Mouse (Mus musculus) Patski (cell line): ENCODE measurements around the gene Fam131c. TPM values are rescaled to one million over a fixed set of nuclear protein-coding genes. Genes with fewer than 3 reads are reported as not detected.

Experiments used
- ATAC-seq: fragments of 100-300 bp; one replicate; pipeline ENCODE4 v1.8.0; 2021
- CTCF ChIA-PET: fragments of 350-600 bp; sonication (Branson Sonifier 250); formaldehyde crosslinking; loops from one replicate; lab custom pipeline; 2022; ENCODE audit warnings: inconsistent platforms; lab: Charles Lee
- POLR2A ChIA-PET: fragments of 350-600 bp; sonication (Branson Sonifier 250); formaldehyde crosslinking; loops from one replicate; lab custom pipeline; 2022; ENCODE audit warnings: antibody characterized with exemption, inconsistent platforms; lab: Charles Lee
- DNase-seq: peaks from one replicate; pipeline ENCODE4 v3.0.0-alpha.2; 2011; ENCODE audit warnings: low read depth, low spot score
- H3K27me3 ChIP-seq: fragments of 371-371 bp; one replicate; pipeline ENCODE4 v1.5.1; 2021
- CTCF ChIP-seq: fragments of 100-300 bp; IDR thresholded peaks from one replicate; pipeline ENCODE4 v1.5.1; 2021
- in situ Hi-C: fragments of 300-500 bp; cut with MboI; formaldehyde crosslinking; loops from 3 replicates; pipeline ENCODE4 v1.11.1; 2018; ENCODE audit warnings: low pct_unique_long_range_greater_than_20kb, mixed read lengths
- polyA plus RNA-seq: library from polyadenylated mRNA; unstranded; gene quantifications from one replicate; pipeline ENCODE4 v1.2.3, GENCODE M21; 2021

The Fam131c gene
- polyA plus RNA-seq, 1 experiment from 2014 or later = 0.60 TPM

- ATAC-seq = no peak
- in situ Hi-C loops = no loop called here
- no peaks in the 10 kb centered on the region for H3K27me3 ChIP-seq
- no peak for TF ChIP-seq CTCF
- POLR2A ChIA-PET = no interaction called here
- CTCF ChIA-PET = interaction anchor here (1.4 to 1.7 kb wide), 2 partner anchors 10 to 16 kb away, joined by 3 to 4 read pairs; no protein-coding TSS in a partner anchor
- DNase-seq = no peak
Observed at GRCm38 (mm10) chr4:141421423-141421822, 53.4 kb downstream of the Fam131c start.

DNA sequence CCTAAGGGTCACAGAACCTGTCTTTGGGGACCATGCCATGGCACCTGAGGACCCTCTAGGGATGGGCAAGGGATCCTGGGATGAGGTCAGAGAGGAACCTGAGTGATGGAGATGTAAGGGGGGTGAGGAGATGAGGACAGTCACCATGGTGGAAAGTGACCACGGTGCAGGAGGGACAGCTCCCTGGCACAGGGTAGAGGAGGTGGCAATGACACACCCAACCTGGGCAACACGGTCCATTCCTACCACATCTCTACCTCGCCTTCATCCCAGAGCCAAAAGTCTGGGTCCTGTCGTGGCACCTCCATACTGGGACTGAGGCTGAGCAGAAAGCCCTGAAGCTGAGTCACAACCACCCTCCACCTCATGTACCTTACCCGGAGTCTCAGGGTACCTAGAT is 54.8 kb downstream of the Fam131c start:
- in situ Hi-C loops = no loop called here
- ChIA-PET POLR2A (no interaction called here), CTCF (interaction anchor here (1.3 kb wide), 1 partner anchor 17 kb away, joined by 3 read pairs; no protein-coding TSS in a partner anchor)
- no peak for TF ChIP-seq CTCF
- ATAC-seq (no peak), DNase-seq (no peak)
- no peaks in the 10 kb centered on the region for H3K27me3 ChIP-seq

- no peaks in the 10 kb centered on the region for H3K27me3 ChIP-seq
- no peak for TF ChIP-seq CTCF
- ChIA-PET CTCF (interaction anchor here (1.3 kb wide), 1 partner anchor 18 kb away, joined by 3 read pairs; no protein-coding TSS in a partner anchor), POLR2A (no interaction called here)
- ATAC-seq (no peak), DNase-seq (no peak)
- in situ Hi-C loops = no loop called here
Observed at GRCm38 (mm10) chr4:141423288-141423687, 55.3 kb downstream of the Fam131c start.

- no peaks in the 10 kb centered on the region for H3K27me3 ChIP-seq
- DNase-seq (no peak), ATAC-seq (no peak)
- POLR2A ChIA-PET = no interaction called here
- CTCF ChIA-PET = no interaction called here
- in situ Hi-C loops = no loop called here
- no peak for TF ChIP-seq CTCF
Observed at GRCm38 (mm10) chr4:141423691-141424431, 55.8 kb downstream of the Fam131c start.

GRCm38 (mm10) chr4:141425484-141426479 is 57.8 kb downstream of the Fam131c start:
- ChIA-PET POLR2A (interaction anchor here (1.0 to 1.4 kb wide), 2 partner anchors 18 to 21 kb away, joined by 3 read pairs; no protein-coding TSS in a partner anchor), CTCF (interaction anchor here (0.9 to 8.1 kb wide), 4 partner anchors 21 to 147 kb away, joined by 3 to 134 read pairs (median 4); no protein-coding TSS in a partner anchor)
- peak; percentile 61 for DNase-seq
- no peak for TF ChIP-seq CTCF
- peak; percentile 70 for ATAC-seq
- no peaks in the 10 kb centered on the region for H3K27me3 ChIP-seq
- in situ Hi-C loops = no loop called here

- TF ChIP-seq CTCF = no peak
- no peak for DNase-seq
- H3K27me3 ChIP-seq = no peaks in the 10 kb centered on the region
- ChIA-PET CTCF (interaction anchor here (0.9 to 8.1 kb wide), 3 partner anchors 22 to 149 kb away, joined by 4 to 134 read pairs (median 4); no protein-coding TSS in a partner anchor), POLR2A (interaction anchor here (3.2 kb wide), 1 partner anchor 21 kb away, joined by 16 read pairs; no protein-coding TSS in a partner anchor)
- in situ Hi-C loops = no loop called here
- ATAC-seq = no peak
Observed at GRCm38 (mm10) chr4:141426796-141427745, 59.1 kb downstream of the Fam131c start.

GRCm38 (mm10) chr4:141427921-141428320 is 59.9 kb downstream of the Fam131c start:
- ChIA-PET CTCF (interaction anchor here (1.2 to 8.1 kb wide), 2 partner anchors 23 to 148 kb away, joined by 4 to 134 read pairs; no protein-coding TSS in a partner anchor), POLR2A (interaction anchor here (3.2 kb wide), 1 partner anchor 21 kb away, joined by 16 read pairs; no protein-coding TSS in a partner anchor)
- H3K27me3 ChIP-seq = no peaks in the 10 kb centered on the region
- no peak for DNase-seq
- no peak for ATAC-seq
- in situ Hi-C loops = no loop called here
- no peak for TF ChIP-seq CTCF

DNA sequence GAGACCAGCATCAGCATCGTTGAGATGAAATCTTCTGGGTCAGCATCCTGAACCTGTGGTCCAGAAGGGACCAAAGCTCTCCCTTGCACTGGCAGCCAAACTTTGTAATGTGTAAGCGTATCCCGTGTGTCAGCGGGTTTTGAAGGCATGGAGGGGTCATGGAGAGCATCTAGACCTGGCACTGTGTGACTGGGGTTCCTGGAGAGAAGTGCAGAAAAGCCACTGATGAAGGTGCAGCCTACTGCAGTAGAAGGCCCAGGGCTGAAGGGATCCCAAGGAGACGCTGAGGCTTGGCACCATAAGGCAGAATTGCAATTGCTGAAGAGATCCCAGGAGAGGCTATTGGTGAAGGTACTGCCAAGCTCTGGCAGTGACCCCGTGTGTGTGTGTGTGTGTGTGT is 61.4 kb downstream of the Fam131c start:
- no peak for ATAC-seq
- POLR2A ChIA-PET = interaction anchor here (3.2 kb wide), 1 partner anchor 23 kb away, joined by 16 read pairs; no protein-coding TSS in a partner anchor
- no peak for DNase-seq
- CTCF ChIA-PET = interaction anchor here (1.1 to 8.1 kb wide), 7 partner anchors 13 to 165 kb away, joined by 3 to 134 read pairs (median 4); partner anchors contain the start of gene Clcnkb
- H3K27me3 ChIP-seq = no peaks in the 10 kb centered on the region
- in situ Hi-C loops = no loop called here
- TF ChIP-seq CTCF = no peak

GRCm38 (mm10) chr4:141429847-141430246 is 61.8 kb downstream of the Fam131c start:
- ChIA-PET CTCF (interaction anchor here (1.1 to 8.1 kb wide), 9 partner anchors 14 to 165 kb away, joined by 3 to 134 read pairs (median 4); partner anchors contain the start of gene Clcnkb), POLR2A (interaction anchor here (3.2 kb wide), 1 partner anchor 23 kb away, joined by 16 read pairs; no protein-coding TSS in a partner anchor)
- no peaks in the 10 kb centered on the region for H3K27me3 ChIP-seq
- TF ChIP-seq CTCF = no peak
- in situ Hi-C loops = no loop called here
- no peak for DNase-seq
- no peak for ATAC-seq
